Comparison of ENCODE assay signal across 8 mouse cellular contexts in the genomic region with DNA sequence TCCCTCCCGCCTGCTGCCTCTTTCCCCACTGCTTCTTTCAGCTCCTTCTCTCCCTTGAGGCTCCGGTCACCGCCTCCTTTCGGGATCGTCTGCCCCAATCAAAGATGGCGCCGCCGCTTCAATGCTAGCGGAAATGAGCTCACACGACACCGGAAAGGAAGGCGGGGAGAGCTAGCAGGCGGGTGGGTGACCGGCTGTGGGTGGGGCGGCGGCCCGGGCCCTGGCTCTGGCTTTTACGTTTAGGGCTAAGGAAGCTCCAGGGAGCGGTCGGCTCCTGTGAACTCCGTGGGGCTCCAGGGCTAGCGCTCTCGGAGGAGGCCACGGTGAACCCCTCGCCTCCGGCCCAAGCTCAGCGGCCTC. TPM values are rescaled to one million over a fixed set of nuclear protein-coding genes. Genes with fewer than 3 reads are reported as not detected.
DNase-seq lines count a peak whose midpoint lies in the region; ATAC-seq lines count a peak whose summit lies in the region.

Osbpl11 (plus strand) TSS at position 171 of the 360 bp plus-strand sequence.

- H3K4me3 ChIP-seq in megakaryocyte, embryonic 14.5 days (replicated peaks): peak within 1 kb of the TSS; percentile 99

- peaks cover 19% of the 10 kb centered on the region for H3K4me1 ChIP-seq in megakaryocyte, embryonic 14.5 days

- H3K9me3 ChIP-seq in megakaryocyte, embryonic 14.5 days: no peaks in the 10 kb centered on the region

- H3K36me3 ChIP-seq in megakaryocyte, embryonic 14.5 days (replicated peaks; ENCODE audit: low read length): peaks cover 4% of the 10 kb centered on the region

- H3K27me3 ChIP-seq in megakaryocyte, embryonic 14.5 days (replicated peaks): no peaks in the 10 kb centered on the region

- DNase-seq in ZHBTc4 (ENCODE audit: low read depth, low spot score): peak; percentile 97
- DNase-seq in gastrocnemius, adult 8-10 months (ENCODE audit: low spot score in 2 of 2): peak; percentile 93 to 95
- DNase-seq in hindlimb bud, embryonic 11.5 days (ENCODE audit: extremely low spot score, low read depth, low spot score): peak; percentile 81
- peak; percentile 91 to 93 for DNase-seq in left cerebral cortex, adult 8-10 months (ENCODE audit: low spot score in 2 of 2)
- DNase-seq in right cerebral cortex, postnatal 10 days (ENCODE audit: low spot score in 2 of 2): peak; percentile 97 to 98
- peak; percentile 95 for DNase-seq in urinary bladder, postnatal 25 days (ENCODE audit: low spot score)

- peak; percentile 98 for ATAC-seq in common myeloid progenitor, adult 5-6 weeks (replicated peaks; ENCODE audit: low read depth, poor library complexity, severe bottlenecking)

RNA-seq across cellular contexts. Expression of gene Osbpl11, which starts in this region (rescaled TPM):
- total RNA-seq in common myeloid progenitor, adult 5-6 weeks (2017): 11.6 and 17.8 TPM in 2 replicates
- total RNA-seq in gastrocnemius, adult 8-10 months (2022): 10 to 100 TPM; 12.2 to 15.4 (median 15.0) TPM
- total RNA-seq in left cerebral cortex, adult 8-10 months (2022): 10 to 100 TPM; 14.8 to 18.9 (median 16.7) TPM
- 1.1 TPM in 2 replicates for polyA plus RNA-seq in megakaryocyte, embryonic 14.5 days (2012; ENCODE audit: insufficient read depth, low replicate concordance)

Comparison
In these comparisons a context has a peak if more than half of its experiments do, and no peak if none do; other contexts are left out.
1. Peak in every context shown above with its lines: DNase-seq, ATAC-seq and H3K4me3 ChIP-seq.